Mouse (Mus musculus) brain, embryonic 14.5 days (tissue): ENCODE measurements around the gene Pik3c2a.
"Not testable (repeated sequence)": the region's sequence is repeated elsewhere in the genome, so short reads cannot be mapped to it uniquely, and the experiment has no call there.

ENCODE experiments used
- CTCF ChIP-seq: fragments of 200-500 bp; IDR thresholded peaks from 2 replicates; pipeline ENCODE4 v1.5.1; 2012; ENCODE audit warnings: inconsistent platforms, mild to moderate bottlenecking, moderate library complexity, borderline replicate concordance; ENCODE audit not compliant: insufficient read depth, insufficient read length; ENCODE audit errors: extremely low read depth
- POLR2A ChIP-seq: fragments of 200-500 bp; IDR thresholded peaks from 2 replicates; pipeline ENCODE4 v1.6.1; 2012; ENCODE audit warnings: mild to moderate bottlenecking, inconsistent platforms, borderline replicate concordance; ENCODE audit not compliant: poor library complexity, insufficient read depth, insufficient read length, severe bottlenecking; ENCODE audit errors: extremely low read depth

DNA sequence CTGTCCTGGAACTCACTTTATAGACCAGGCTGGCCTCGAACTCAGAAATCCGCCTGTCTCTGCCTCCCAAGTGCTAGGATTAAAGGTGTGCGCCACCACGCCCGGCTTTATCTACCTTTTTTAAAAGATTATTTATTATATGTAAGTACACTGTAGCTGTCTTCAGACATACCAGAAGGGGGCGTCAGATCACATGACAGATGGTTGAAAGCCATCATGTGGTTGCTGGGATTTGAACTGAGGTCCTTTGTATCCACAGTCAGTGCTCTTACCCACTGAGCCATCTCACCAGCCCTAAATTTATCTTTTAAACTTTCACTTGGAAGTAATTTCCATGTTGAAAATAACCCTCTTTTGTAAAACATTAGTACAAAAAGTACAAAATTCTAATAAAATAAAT, 64.1 kb downstream of the Pik3c2a start:
- not testable (repeated sequence) for TF ChIP-seq CTCF, POLR2A
